Mouse (Mus musculus) E14TG2a.4 (cell line): ENCODE measurements around the gene Tbc1d16.

Experiments used
- CTCF ChIP-seq: conservative IDR thresholded peaks from 2 replicates; pipeline ENCODE4 v1.5.1; 2014; ENCODE audit warnings: low read length
- NANOG ChIP-seq: IDR thresholded peaks from 2 replicates; pipeline ENCODE4 v1.6.1; 2014; ENCODE audit warnings: borderline replicate concordance, low read length, mixed read lengths
- POU5F1 ChIP-seq: IDR thresholded peaks from 2 replicates; pipeline ENCODE4 v1.6.1; 2014; ENCODE audit warnings: low read length, borderline replicate concordance

DNA sequence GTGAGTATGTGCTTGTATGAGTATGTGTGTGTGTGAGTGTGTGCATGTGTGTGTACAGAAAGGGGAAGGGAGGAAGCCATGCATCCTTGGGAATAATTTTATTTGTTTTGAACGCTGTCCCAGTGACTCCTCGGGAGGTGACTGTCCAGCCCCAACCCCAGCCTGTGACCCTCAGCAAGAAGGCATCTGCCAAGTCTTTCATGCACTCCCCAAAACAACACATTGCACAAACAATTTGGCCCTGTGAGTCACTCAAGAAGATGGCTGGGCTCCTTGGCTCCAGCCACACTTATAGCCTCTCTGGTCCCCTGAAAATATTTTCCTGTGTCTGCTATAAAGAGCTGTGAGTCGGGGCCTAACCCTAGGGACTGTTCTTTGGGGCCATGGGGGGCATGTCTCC lies 41.9 kb downstream of the Tbc1d16 start:
- TF ChIP-seq CTCF: no peak
- no peak for TF ChIP-seq NANOG
- no peak for TF ChIP-seq POU5F1
